Comparison of ENCODE assay signal across 23 mouse cellular contexts in the genomic region with DNA sequence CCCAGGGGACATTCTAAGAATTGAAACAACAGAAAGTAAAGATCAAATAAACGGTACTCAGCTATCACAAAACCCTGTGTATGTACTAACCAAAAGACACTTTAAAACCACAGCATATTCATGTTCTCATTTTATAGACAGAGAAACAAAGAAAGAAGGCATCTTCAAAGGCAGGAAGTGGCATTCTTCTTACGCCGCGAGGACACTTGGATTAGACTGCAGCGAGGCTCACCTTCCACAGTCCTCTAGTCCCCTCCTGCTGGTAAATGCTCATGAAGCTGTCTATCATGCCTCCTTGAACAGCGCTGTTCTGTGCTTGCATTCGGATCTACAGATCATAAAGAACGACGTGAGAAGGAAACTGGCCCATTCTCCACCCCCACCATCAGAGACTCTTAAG. TPM values are rescaled to one million over a fixed set of nuclear protein-coding genes. Genes with fewer than 3 reads are reported as not detected.
DNase-seq lines count a peak whose midpoint lies in the region; ATAC-seq and TF ChIP-seq lines count a peak whose summit lies in the region.
"Had no signal": no experiment of that assay in that cellular context is flagged by ENCODE, and none has a peak within 500 bp of the region (broad histone marks: within the 10 kb centered on the region; RNA-seq: fewer than 3 reads in every experiment).

No protein-coding gene starts in this region.

- H3K4me2 ChIP-seq in kidney, embryonic 14.5 days (replicated peaks; ENCODE audit: low read depth, low read length): no peak overlapping the region
- H3K4me2 ChIP-seq in forebrain, embryonic 14.5 days (ENCODE audit: low read length): no peak overlapping the region
- H3K4me2 ChIP-seq in intestine, postnatal 0 days (replicated peaks; ENCODE audit: low read depth): no peak overlapping the region
- H3K4me2 ChIP-seq: heart, embryonic 13.5 days; limb, embryonic 13.5 days; liver, embryonic 13.5 days; lung, embryonic 14.5 days; midbrain, embryonic 15.5 days had no signal

- H3K4me3 ChIP-seq in spleen, adult 2 months (ENCODE audit: extremely low read depth, insufficient read depth, insufficient read length): no peak overlapping the region
- no peak overlapping the region for H3K4me3 ChIP-seq in kidney, embryonic 14.5 days (ENCODE audit: low read length)
- H3K4me3 ChIP-seq in forebrain, embryonic 14.5 days (ENCODE audit: low read depth, low read length): no peak overlapping the region
- no peak overlapping the region for H3K4me3 ChIP-seq in intestine, postnatal 0 days (ENCODE audit: low read depth, low read length)
- H3K4me3 ChIP-seq: embryonic facial prominence, embryonic 10.5 days; heart, embryonic 13.5 days; limb, embryonic 13.5 days; liver, embryonic 13.5 days; midbrain, embryonic 15.5 days had no signal

- no peaks in the 10 kb centered on the region for H3K27me3 ChIP-seq in spleen, adult 2 months (ENCODE audit: control insufficient read depth, insufficient read depth, low read length)
- no peaks in the 10 kb centered on the region for H3K27me3 ChIP-seq in kidney, embryonic 14.5 days (ENCODE audit: control insufficient read depth, insufficient read depth, low read length)
- H3K27me3 ChIP-seq in forebrain, embryonic 14.5 days (replicated peaks; ENCODE audit: control insufficient read depth, insufficient read depth, low read length): no peaks in the 10 kb centered on the region
- no peaks in the 10 kb centered on the region for H3K27me3 ChIP-seq in intestine, postnatal 0 days (replicated peaks; ENCODE audit: control insufficient read depth, insufficient read depth, low read length)
- H3K27me3 ChIP-seq: heart, embryonic 13.5 days; limb, embryonic 13.5 days; liver, embryonic 13.5 days; midbrain, embryonic 15.5 days had no signal

- peak; percentile 26; the same call in 1 of the 2 replicates for ATAC-seq in megakaryocyte, adult 5-6 weeks (ENCODE audit: poor library complexity, severe bottlenecking)
- ATAC-seq in kidney, embryonic 14.5 days (ENCODE audit: low FRiP score, low TSS enrichment): no peak
- no peak for ATAC-seq in forebrain, embryonic 14.5 days
- ATAC-seq in intestine, postnatal 0 days: no peak
- ATAC-seq: forebrain, postnatal 0 days; hindbrain, postnatal 0 days; midbrain, embryonic 15.5 days had no signal

- H3K36me3 ChIP-seq in spleen, adult 2 months (ENCODE audit: control insufficient read depth, insufficient read depth, low read length): peaks cover 15% of the 10 kb centered on the region; the same call in 1 of the 2 replicates
- peaks cover 13% of the 10 kb centered on the region; the same call in 1 of the 2 replicates for H3K36me3 ChIP-seq in kidney, embryonic 14.5 days (ENCODE audit: control insufficient read depth, insufficient read depth, low read length)
- H3K36me3 ChIP-seq in forebrain, embryonic 14.5 days (ENCODE audit: control insufficient read depth, insufficient read depth, low read length): peaks cover 45% of the 10 kb centered on the region
- peaks cover 13% of the 10 kb centered on the region; the same call in 1 of the 2 replicates for H3K36me3 ChIP-seq in intestine, postnatal 0 days (ENCODE audit: control insufficient read depth, insufficient read depth)

- peak overlapping the region; percentile 19; the same call in 1 of the 2 replicates for H3K27ac ChIP-seq in spleen, adult 2 months (ENCODE audit: insufficient read depth, low read length)
- no peak overlapping the region for H3K27ac ChIP-seq in kidney, embryonic 14.5 days (ENCODE audit: low read depth, low read length)
- no peak overlapping the region for H3K27ac ChIP-seq in forebrain, embryonic 14.5 days (ENCODE audit: low read depth, low read length)
- no peak overlapping the region for H3K27ac ChIP-seq in intestine, postnatal 0 days (ENCODE audit: low read depth, low read length)
- H3K27ac ChIP-seq: embryonic facial prominence, embryonic 10.5 days; heart, embryonic 13.5 days; hindbrain, postnatal 0 days; limb, embryonic 13.5 days; liver, embryonic 13.5 days; midbrain, embryonic 15.5 days; stomach, postnatal 0 days had no signal

- TF ChIP-seq CTCF in spleen, adult 2 months (IDR thresholded peaks at IDR 0.05; ENCODE audit: extremely low read depth, insufficient read depth, insufficient read length, insufficient replicate concordance): no peak
- TF ChIP-seq CTCF in intestine, postnatal 0 days (IDR thresholded peaks at IDR 0.05; ENCODE audit: low read depth): no peak

- H3K9ac ChIP-seq in kidney, embryonic 14.5 days (ENCODE audit: low read depth, low read length): no peak overlapping the region
- H3K9ac ChIP-seq in forebrain, embryonic 14.5 days (ENCODE audit: low read length): no peak overlapping the region
- no peak overlapping the region for H3K9ac ChIP-seq in intestine, postnatal 0 days (ENCODE audit: low read depth, low read length)
- H3K9ac ChIP-seq: forebrain, postnatal 0 days; heart, embryonic 13.5 days; limb, embryonic 13.5 days; liver, embryonic 13.5 days; lung, embryonic 14.5 days; midbrain, embryonic 15.5 days had no signal

- no peaks in the 10 kb centered on the region; the same call in 1 of the 2 replicates for H3K4me1 ChIP-seq in spleen, adult 2 months (ENCODE audit: control insufficient read depth, insufficient read depth, insufficient read length)
- H3K4me1 ChIP-seq in kidney, embryonic 14.5 days (ENCODE audit: control insufficient read depth, insufficient read depth, low read length): 0 out of 2 replicates have a peak, but pooled peaks cover 5% of the 10 kb centered on the region
- no peaks in the 10 kb centered on the region for H3K4me1 ChIP-seq in forebrain, embryonic 14.5 days (ENCODE audit: control insufficient read depth, insufficient read depth, low read length)
- H3K4me1 ChIP-seq in intestine, postnatal 0 days (replicated peaks; ENCODE audit: control insufficient read depth, insufficient read depth, low read length): no peaks in the 10 kb centered on the region
- H3K4me1 ChIP-seq: limb, embryonic 13.5 days; midbrain, embryonic 15.5 days had no signal

- no peaks in the 10 kb centered on the region for H3K9me3 ChIP-seq in kidney, embryonic 14.5 days (ENCODE audit: control insufficient read depth, low read length)
- H3K9me3 ChIP-seq in forebrain, embryonic 14.5 days (replicated peaks; ENCODE audit: control insufficient read depth, low read length): no peaks in the 10 kb centered on the region
- no peaks in the 10 kb centered on the region for H3K9me3 ChIP-seq in intestine, postnatal 0 days (ENCODE audit: control insufficient read depth)
- H3K9me3 ChIP-seq: embryonic facial prominence, embryonic 10.5 days; heart, embryonic 13.5 days; limb, embryonic 13.5 days; liver, embryonic 13.5 days; midbrain, embryonic 15.5 days had no signal

- 63% methylated on average over 9 of the region's 9 CpGs for WGBS in spleen, adult 2 months
- 63% methylated on average over 9 of the region's 9 CpGs for WGBS in kidney, embryonic 14.5 days
- WGBS in forebrain, embryonic 14.5 days: 73% methylated on average over 9 of the region's 9 CpGs
- WGBS in intestine, postnatal 0 days: 89% methylated on average over 9 of the region's 9 CpGs

- no peak for TF ChIP-seq POLR2A in spleen, adult 2 months (IDR thresholded peaks at IDR 0.05; ENCODE audit: low read depth, low read length)

- peak in 1 of 2 experiments; percentile 36 for DNase-seq in spleen, adult 2 months (ENCODE audit: low read depth in 1 of 2, low spot score in 2 of 2)
- DNase-seq in spleen, postnatal 4 days (ENCODE audit: low spot score in 2 of 2): no peak
- DNase-seq in thymus, postnatal 10 days (ENCODE audit: low spot score in 2 of 2): peak; percentile 18 to 39
- no peak for DNase-seq in forebrain, embryonic 14.5 days (ENCODE audit: low spot score)
- DNase-seq: cerebellum, adult 11-12 months; cerebellum, postnatal 10 days; forebrain, postnatal 0 days; gastrocnemius, postnatal 14 days; heart, adult 11 months; heart, postnatal 14 days; kidney, postnatal 10 days; liver, embryonic 13.5 days; lung, embryonic 14.5 days; lung, postnatal 4 days had no signal

RNA-seq across cellular contexts. Expression of a gene that starts 15.0 kb away (rescaled TPM):
- 5.9 and 6.5 TPM in 2 replicates for polyA plus RNA-seq in spleen, adult 2 months (2012; rRNA removed)
- 21.2 and 22.8 TPM in 2 replicates for total RNA-seq in megakaryocyte, adult 5-6 weeks (2015)
- total RNA-seq in megakaryocyte, adult 5-6 weeks (2017): 24.1 and 24.5 TPM in 2 replicates
- polyA plus RNA-seq in kidney, embryonic 14.5 days (2014; fragmentation: Nextera tagmentation; extraction: Ambion mirVana): 12.0 and 24.9 TPM in 2 replicates
- 22.5 and 23.4 TPM in 2 replicates for polyA plus RNA-seq in forebrain, embryonic 14.5 days (2014; fragmentation: Nextera tagmentation; extraction: Ambion mirVana)
- polyA plus RNA-seq in intestine, postnatal 0 days (2015; fragmentation: Nextera tagmentation; extraction: Ambion mirVana): 9.2 TPM in 2 replicates

RNA-seq across cellular contexts. Expression of a gene that starts 17.5 kb away (rescaled TPM):
- 6.0 and 8.7 TPM in 2 replicates for polyA plus RNA-seq in spleen, adult 2 months (2012; rRNA removed)
- total RNA-seq in megakaryocyte, adult 5-6 weeks (2015): 19.8 and 21.6 TPM in 2 replicates
- total RNA-seq in megakaryocyte, adult 5-6 weeks (2017): 13.0 and 19.9 TPM in 2 replicates
- 8.1 and 9.6 TPM in 2 replicates for polyA plus RNA-seq in kidney, embryonic 14.5 days (2014; fragmentation: Nextera tagmentation; extraction: Ambion mirVana)
- polyA plus RNA-seq in forebrain, embryonic 14.5 days (2014; fragmentation: Nextera tagmentation; extraction: Ambion mirVana): 10.0 and 11.6 TPM in 2 replicates
- polyA plus RNA-seq in intestine, postnatal 0 days (2015; fragmentation: Nextera tagmentation; extraction: Ambion mirVana): 2.5 TPM in 2 replicates

Comparison
In these comparisons a context has a peak if more than half of its experiments do, and no peak if none do; other contexts are left out.
1. DNase-seq: peak in thymus, postnatal 10 days (2 of 2); none in spleen, postnatal 4 days (0 of 2) and forebrain, embryonic 14.5 days (single experiment).